Comparison of ENCODE assay signal across 7 mouse cellular contexts in genomic region chr6:148047650-148047988, GRCm38 (mm10). TPM values are rescaled to one million over a fixed set of nuclear protein-coding genes. Genes with fewer than 3 reads are reported as not detected.
A peak's percentile ranks its signal among the peaks of the same experiment; 100 is the strongest.
DNase-seq lines count a peak whose midpoint lies in the region; ATAC-seq and TF ChIP-seq lines count a peak whose summit lies in the region.

No protein-coding gene starts in this region.

- H3K27ac ChIP-seq in layer of hippocampus, adult 2 months, result peak overlapping the region; percentile 92
- H3K27ac ChIP-seq in forebrain, embryonic 12.5 days, result no peak overlapping the region
- no peak overlapping the region for H3K27ac ChIP-seq in intestine, postnatal 0 days (ENCODE audit: low read depth, low read length)
- peak overlapping the region; percentile 50 for H3K27ac ChIP-seq in small intestine, adult 2 months (ENCODE audit: insufficient read depth, low read depth, low read length)

- H3K9ac ChIP-seq in forebrain, embryonic 12.5 days, result peak overlapping the region; percentile 49
- H3K9ac ChIP-seq in intestine, postnatal 0 days (ENCODE audit: low read depth, low read length), result no peak overlapping the region

- no peak for TF ChIP-seq CTCF in layer of hippocampus, adult 2 months (conservative IDR thresholded peaks at IDR 0.05)
- no peak for TF ChIP-seq CTCF in intestine, postnatal 0 days (IDR thresholded peaks at IDR 0.05; ENCODE audit: low read depth)
- no peak for TF ChIP-seq CTCF in small intestine, adult 2 months (IDR thresholded peaks at IDR 0.05; ENCODE audit: extremely low read depth, insufficient read length, insufficient replicate concordance, low read depth, low read length)

- no peaks in the 10 kb centered on the region for H3K36me3 ChIP-seq in forebrain, embryonic 12.5 days (replicated peaks)
- H3K36me3 ChIP-seq in intestine, postnatal 0 days (ENCODE audit: control insufficient read depth, insufficient read depth), result no peaks in the 10 kb centered on the region
- H3K36me3 ChIP-seq in small intestine, adult 2 months (ENCODE audit: control insufficient read depth, insufficient read depth, low read length), result peaks cover 2% of the 10 kb centered on the region; the same call in 1 of the 2 replicates

- peaks cover 11% of the 10 kb centered on the region for H3K27me3 ChIP-seq in forebrain, embryonic 12.5 days
- no peaks in the 10 kb centered on the region for H3K27me3 ChIP-seq in intestine, postnatal 0 days (replicated peaks; ENCODE audit: control insufficient read depth, insufficient read depth, low read length)
- H3K27me3 ChIP-seq in small intestine, adult 2 months (ENCODE audit: control insufficient read depth, insufficient read depth, low read length), result no peaks in the 10 kb centered on the region

- H3K4me1 ChIP-seq in forebrain, embryonic 12.5 days, result no peaks in the 10 kb centered on the region; the same call in 1 of the 2 replicates
- no peaks in the 10 kb centered on the region for H3K4me1 ChIP-seq in intestine, postnatal 0 days (replicated peaks; ENCODE audit: control insufficient read depth, insufficient read depth, low read length)
- peaks cover 18% of the 10 kb centered on the region for H3K4me1 ChIP-seq in small intestine, adult 2 months (ENCODE audit: control insufficient read depth, insufficient read depth, insufficient read length, low read length)

- no peaks in the 10 kb centered on the region for H3K9me3 ChIP-seq in forebrain, embryonic 12.5 days
- H3K9me3 ChIP-seq in intestine, postnatal 0 days (ENCODE audit: control insufficient read depth), result no peaks in the 10 kb centered on the region

- TF ChIP-seq POLR2A in small intestine, adult 2 months (IDR thresholded peaks at IDR 0.05; ENCODE audit: low read depth, low read length), result no peak

- peak overlapping the region; percentile 74 for H3K4me2 ChIP-seq in forebrain, embryonic 12.5 days
- peak overlapping the region; percentile 70 for H3K4me2 ChIP-seq in intestine, postnatal 0 days (replicated peaks; ENCODE audit: low read depth)

- peak overlapping the region; percentile 79 for H3K4me3 ChIP-seq in layer of hippocampus, adult 2 months
- H3K4me3 ChIP-seq in forebrain, embryonic 12.5 days (replicated peaks), result peak overlapping the region; percentile 42
- H3K4me3 ChIP-seq in intestine, postnatal 0 days (ENCODE audit: low read depth, low read length), result peak overlapping the region; percentile 44
- peak overlapping the region; percentile 65 for H3K4me3 ChIP-seq in small intestine, adult 2 months (ENCODE audit: low read depth, low read length)

- DNase-seq in layer of hippocampus, adult 2 months (ENCODE audit: low spot score in 2 of 2), result no peak
- DNase-seq in layer of hippocampus, postnatal 36 days, result no peak
- DNase-seq in cerebellum, adult 9-10 months, result no peak
- DNase-seq in layer of hippocampus, adult 18-20 months (ENCODE audit: low spot score in 2 of 2), result no peak

- peak; percentile 17; the same call in 1 of the 2 replicates for ATAC-seq in forebrain, embryonic 12.5 days (ENCODE audit: low FRiP score)
- ATAC-seq in intestine, postnatal 0 days, result no peak; the same call in 1 of the 2 replicates

RNA-seq across cellular contexts. Expression of gene Far2, which starts 0.6 kb away (rescaled TPM):
- 10 to 100 TPM; 13.0 to 15.7 TPM for total RNA-seq in layer of hippocampus, adult 2 months (2021)
- total RNA-seq in layer of hippocampus, postnatal 36 days (2021), result 10 to 100 TPM; 14.3 to 16.1 TPM
- 2.9 and 3.4 TPM in 2 replicates for polyA plus RNA-seq in forebrain, embryonic 12.5 days (2016; fragmentation: Nextera tagmentation; extraction: Ambion mirVana)
- 8.7 and 9.2 TPM in 2 replicates for polyA plus RNA-seq in intestine, postnatal 0 days (2015; fragmentation: Nextera tagmentation; extraction: Ambion mirVana)
- 6.8 and 12.2 TPM in 2 replicates for polyA plus RNA-seq in small intestine, adult 2 months (2012; rRNA removed)
- total RNA-seq in layer of hippocampus, adult 18-20 months (2021), result 10 to 100 TPM; 12.0 to 13.1 TPM

Comparison
In these comparisons a context has a peak if more than half of its experiments do, and no peak if none do; other contexts are left out.
1. H3K27ac ChIP-seq: peak in layer of hippocampus, adult 2 months (single experiment) and small intestine, adult 2 months (single experiment); none in forebrain, embryonic 12.5 days (single experiment) and intestine, postnatal 0 days (single experiment).
2. Peak in every context shown above with its lines, with median percentiles within 50 percentile points of each other: H3K4me3 ChIP-seq.